Mouse (Mus musculus) midbrain, postnatal 0 days (tissue): ENCODE results near the gene Fut11. TPM values are rescaled to one million over a fixed set of nuclear protein-coding genes. Genes with fewer than 3 reads are reported as not detected.
A peak's percentile ranks its signal among the peaks of the same experiment; 100 is the strongest.
"Not testable (repeated sequence)": the region's sequence is repeated elsewhere in the genome, so short reads cannot be mapped to it uniquely, and the experiment has no call there.

Source experiments
- ATAC-seq: fragments of 200-750 bp; cut with Nextera tagmentation; 2 replicates; pipeline ENCODE4 v1.8.0; 2017; ENCODE audit warnings: moderate number of reproducible peaks, mild to moderate bottlenecking, moderate TSS enrichment, moderate library complexity; ENCODE audit not compliant: low FRiP score
- DNase-seq: peaks from one replicate; pipeline ENCODE4 v3.0.0-alpha.2; 2015; ENCODE audit warnings: low spot score
- H3K27ac ChIP-seq: fragments of 300-500 bp; sonication (generic); 2 replicates; pipeline ENCODE4 v1.5.1; 2014; ENCODE audit warnings: low read depth, mild to moderate bottlenecking, low read length, mixed read lengths
- H3K27me3 ChIP-seq: fragments of 300-500 bp; sonication (generic); 2 replicates; pipeline ENCODE4 v1.6.1; 2014; ENCODE audit warnings: low read length, control low read depth, mixed read lengths; ENCODE audit not compliant: insufficient read depth
- H3K36me3 ChIP-seq: fragments of 300-500 bp; sonication (generic); 2 replicates; pipeline ENCODE4 v1.6.1; 2014; ENCODE audit warnings: low read length, control low read depth, mixed read lengths; ENCODE audit not compliant: insufficient read depth
- H3K4me1 ChIP-seq: fragments of 300-500 bp; sonication (generic); 2 replicates; pipeline ENCODE4 v1.6.1; 2014; ENCODE audit warnings: mild to moderate bottlenecking, control low read depth, antibody characterized with exemption, low read length, mixed read lengths; ENCODE audit not compliant: insufficient read depth
- H3K4me2 ChIP-seq: fragments of 300-500 bp; sonication (generic); 2 replicates; pipeline ENCODE4 v1.6.1; 2014; ENCODE audit warnings: low read depth, mild to moderate bottlenecking, low read length, mixed read lengths; ENCODE audit not compliant: poor library complexity, severe bottlenecking
- H3K4me3 ChIP-seq: fragments of 300-500 bp; sonication (generic); 2 replicates; pipeline ENCODE4 v1.5.1; 2014; ENCODE audit warnings: low read depth, mild to moderate bottlenecking, low read length, moderate library complexity
- H3K9ac ChIP-seq: fragments of 300-500 bp; sonication (generic); replicated peaks from 2 replicates; pipeline ENCODE4 v1.6.1; 2014; ENCODE audit warnings: mild to moderate bottlenecking, low read length, moderate library complexity, mixed read lengths; ENCODE audit not compliant: poor library complexity, severe bottlenecking
- H3K9me3 ChIP-seq: fragments of 300-500 bp; sonication (generic); 2 replicates; pipeline ENCODE4 v1.6.1; 2016; ENCODE audit warnings: low read length, control low read depth
- CTCF ChIP-seq: IDR thresholded peaks from 2 replicates; pipeline ENCODE4 v1.5.1; 2016; ENCODE audit warnings: antibody characterized with exemption, mild to moderate bottlenecking
- WGBS: fragments of 180-500 bp; shearing (Covaris S2); extraction: QIAGEN DNeasy Blood & Tissue Kit; methylation state at CpG from one replicate; pipeline ENCODE4 v1.1.7; 2014; 5-methylcytosine and 5-hydroxymethylcytosine counted together
- polyA plus RNA-seq: library from polyadenylated mRNA; unstranded; fragments of >200 nt; fragmentation: Nextera tagmentation; extraction: Ambion mirVana; gene quantifications from 2 replicates; pipeline ENCODE4 v1.2.1, GENCODE M21; 2015
- total RNA-seq: library from RNA; depleted of rRNA; stranded (reverse); fragments of >200 nt; gene quantifications from 2 replicates; pipeline ENCODE4 v1.2.3, GENCODE M21; 2014

The Fut11 gene
- total and polyA plus RNA-seq, 2 experiments from 2014 or later: 21.0 to 23.7 TPM

DNA sequence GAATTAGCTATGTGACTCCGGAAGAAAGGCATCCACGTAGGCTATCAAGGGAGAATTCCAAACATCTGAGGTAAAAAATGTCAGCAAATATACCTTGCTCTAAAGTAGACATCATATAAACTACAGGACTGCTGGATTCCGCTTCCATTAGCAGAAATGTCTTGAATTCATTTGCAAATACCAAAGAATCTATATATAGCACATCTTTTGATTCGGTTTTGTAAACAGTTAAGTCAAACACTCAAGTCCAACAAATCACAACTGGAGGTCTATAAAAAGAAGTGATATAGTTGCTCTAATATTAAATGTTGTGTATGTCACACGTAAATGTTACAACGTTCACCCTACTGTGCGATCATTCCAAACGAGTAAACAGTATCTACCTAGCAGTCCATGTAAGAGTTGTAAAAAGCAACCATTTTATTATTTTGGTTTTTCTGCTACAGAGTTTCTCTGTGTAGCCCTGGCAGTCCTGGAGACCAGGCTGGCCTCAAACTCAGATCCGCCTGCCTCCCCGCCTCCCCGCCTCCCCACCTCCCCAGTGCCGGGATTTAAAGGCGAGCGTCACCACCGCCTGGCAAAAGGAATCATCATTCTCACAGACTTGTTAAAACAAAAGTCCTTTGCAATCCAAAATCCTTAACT, 7.5 kb downstream of the Fut11 start:
- Histone ChIP-seq H3K4me3 (peak overlapping the region; percentile 66), H3K27ac (peak overlapping the region; percentile 88), H3K4me2 (peak overlapping the region; percentile 64), H3K4me1 (peaks cover 8% of the 10 kb centered on the region; the same call in 1 of the 2 replicates), H3K9me3 (no peaks in the 10 kb centered on the region), H3K9ac (peak overlapping the region; percentile 82), H3K27me3 (no peaks in the 10 kb centered on the region), H3K36me3 (no peaks in the 10 kb centered on the region; the same call in 1 of the 2 replicates)
- WGBS: 17% methylated on average over 13 of the region's 15 CpGs
- DNase-seq: no peak
- ATAC-seq: peak; percentile 15; the same call in 1 of the 2 replicates
- no peak for TF ChIP-seq CTCF

DNA sequence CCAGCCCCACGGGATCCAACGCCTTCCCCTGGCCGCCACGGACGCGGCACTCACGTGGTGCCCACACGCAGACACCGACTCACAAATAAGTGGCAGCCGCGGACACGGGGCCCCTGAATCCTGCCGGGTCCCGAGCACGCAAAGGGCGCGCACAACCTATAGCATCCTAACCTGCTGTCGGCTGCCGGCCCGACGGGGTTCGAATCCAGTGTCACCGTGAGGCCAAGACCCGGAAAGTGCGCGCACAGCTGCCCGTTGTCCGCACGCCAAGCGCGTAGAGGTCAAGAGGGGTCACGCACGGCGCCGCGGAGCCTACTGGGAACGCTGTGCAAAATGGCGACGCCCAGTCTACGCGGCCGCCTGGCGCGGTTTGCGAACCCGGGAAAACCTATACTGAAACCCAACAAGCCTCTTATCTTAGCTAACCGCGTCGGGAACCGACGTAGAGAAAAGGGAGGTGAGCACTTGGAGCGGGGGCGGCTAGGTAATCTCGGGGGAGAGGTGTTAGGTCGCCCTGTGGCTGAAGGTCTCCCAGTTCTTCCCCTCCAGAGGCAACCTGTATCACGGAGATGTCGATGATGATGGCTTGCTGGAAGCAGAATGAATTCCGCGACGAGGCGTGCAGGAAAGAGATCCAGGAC, 8.1 kb downstream of the Fut11 start, which contains the start of gene Chchd1:
Chchd1 (plus strand) TSS at position 266 of the 641 bp plus-strand sequence.
- peak; percentile 76 for ATAC-seq
- Histone ChIP-seq H3K27ac (peak within 1 kb of the TSS; percentile 88), H3K9me3 (no peaks in the 10 kb centered on the region), H3K9ac (peak within 1 kb of the TSS; percentile 82), H3K4me2 (peak within 1 kb of the TSS; percentile 64), H3K27me3 (no peaks in the 10 kb centered on the region), H3K4me1 (peaks cover 8% of the 10 kb centered on the region; the same call in 1 of the 2 replicates), H3K36me3 (no peaks in the 10 kb centered on the region; the same call in 1 of the 2 replicates), H3K4me3 (peak within 1 kb of the TSS; percentile 66)
- DNase-seq: peak; percentile 84
- no peak for TF ChIP-seq CTCF
- WGBS: under 1% methylated on average over 61 of the region's 61 CpGs

DNA sequence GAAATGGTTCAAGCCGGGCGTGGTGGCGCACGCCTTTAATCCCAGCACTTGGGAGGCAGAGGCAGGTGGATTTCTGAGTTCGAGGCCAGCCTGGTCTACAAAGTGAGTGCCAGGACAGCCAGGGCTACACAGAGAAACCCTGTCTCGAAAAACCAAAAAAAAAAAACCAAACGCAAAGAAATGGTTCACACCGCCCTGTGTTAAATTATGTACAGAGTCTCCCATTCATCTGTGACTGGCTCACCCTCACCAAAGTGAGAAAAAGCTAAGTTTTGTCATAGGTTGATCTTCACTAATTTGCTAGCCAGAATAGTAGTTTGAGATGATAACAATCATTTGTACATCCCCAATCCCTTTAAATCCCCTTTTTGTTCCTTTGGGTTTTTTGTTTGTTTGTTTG, 8.7 kb downstream of the Fut11 start:
- not testable (repeated sequence) for H3K4me1 ChIP-seq, ATAC-seq, H3K27me3 ChIP-seq, DNase-seq, H3K9me3 ChIP-seq, H3K36me3 ChIP-seq
- peak overlapping the region; percentile 64 for H3K4me2 ChIP-seq
- peak overlapping the region; percentile 66 for H3K4me3 ChIP-seq
- WGBS: 14% methylated on average over 8 of the region's 8 CpGs
- H3K27ac ChIP-seq: peak overlapping the region; percentile 88
- H3K9ac ChIP-seq: peak overlapping the region; percentile 82

DNA sequence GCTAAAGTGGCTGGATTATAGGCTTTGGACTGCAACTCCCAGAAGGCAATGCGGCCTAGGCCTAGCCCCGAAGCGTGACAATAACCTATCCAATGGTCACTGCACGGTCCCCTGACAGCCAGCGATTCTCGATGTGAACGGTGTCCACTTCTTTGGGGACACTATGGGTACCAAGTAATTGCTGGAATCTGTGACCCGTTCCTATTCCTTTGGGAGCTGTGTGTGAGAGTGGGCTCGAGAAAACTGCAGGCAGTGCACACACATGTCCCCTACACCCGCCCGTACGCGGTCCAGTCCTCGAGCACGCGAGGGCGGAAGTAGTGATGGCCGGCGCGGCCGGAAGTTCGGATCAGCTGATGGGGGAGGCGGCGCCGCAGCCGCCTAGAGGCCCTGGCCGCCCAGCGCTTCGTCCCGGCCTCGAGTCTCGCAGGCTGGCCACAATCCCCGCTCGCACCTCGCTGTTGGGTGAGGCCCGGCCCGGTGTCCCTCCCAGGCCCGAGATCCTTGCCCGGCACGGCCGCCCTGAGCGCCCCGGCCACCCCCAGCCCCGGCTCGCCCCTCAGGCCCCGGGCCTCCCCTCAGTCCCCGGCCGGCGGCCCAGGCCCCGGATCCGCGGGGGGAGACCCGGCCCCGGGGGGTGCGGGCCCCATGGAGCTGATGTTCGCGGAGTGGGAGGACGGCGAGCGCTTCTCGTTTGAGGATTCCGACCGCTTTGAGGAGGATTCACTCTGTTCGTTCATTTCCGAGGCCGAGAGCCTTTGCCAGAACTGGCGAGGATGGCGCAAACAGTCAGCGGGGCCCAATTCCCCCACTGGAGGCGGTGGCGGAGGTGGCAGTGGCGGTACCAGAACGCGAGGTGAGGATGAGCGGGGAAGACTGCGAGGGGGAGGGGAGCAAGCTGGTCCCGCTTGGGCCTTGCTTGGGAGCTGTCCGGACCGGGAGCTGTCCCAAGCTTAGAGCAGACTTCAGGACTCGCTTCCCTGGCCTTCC, 12.7 kb downstream of the Fut11 start, which contains the start of gene Zswim8:
Zswim8 (plus strand) TSS at position 352 of the 990 bp plus-strand sequence.
- Histone ChIP-seq H3K36me3 (peaks cover 15% of the 10 kb centered on the region), H3K9me3 (no peaks in the 10 kb centered on the region), H3K4me2 (peak within 1 kb of the TSS; percentile 73), H3K27me3 (no peaks in the 10 kb centered on the region), H3K4me1 (peaks cover 8% of the 10 kb centered on the region), H3K4me3 (peak within 1 kb of the TSS; percentile 100), H3K9ac (peak within 1 kb of the TSS; percentile 99), H3K27ac (peak within 1 kb of the TSS; percentile 93)
- under 1% methylated on average over 68 of the region's 80 CpGs for WGBS
- ATAC-seq (peak; percentile 94), DNase-seq (peak; percentile 95)
- no peak for TF ChIP-seq CTCF

DNA sequence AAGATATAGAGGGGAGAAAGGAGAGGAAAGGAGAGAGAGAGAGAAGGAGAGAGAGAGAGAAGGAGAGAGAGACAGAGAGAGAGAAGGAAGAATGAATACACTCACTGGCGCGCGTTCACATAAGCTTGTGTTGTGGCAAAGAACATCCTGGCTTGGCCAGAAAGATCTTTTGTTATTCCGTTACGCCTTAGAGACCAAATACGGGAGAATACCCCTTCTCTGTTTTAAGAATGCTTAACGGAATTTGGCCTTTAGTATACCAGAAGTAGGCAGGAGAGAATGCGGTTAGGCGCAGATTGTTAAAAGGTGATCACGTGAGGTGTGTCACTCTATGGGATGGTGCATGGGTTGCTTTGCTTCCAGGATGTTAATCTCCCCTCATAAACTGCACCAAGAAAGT, 13.5 kb downstream of the Fut11 start:
- H3K4me2 ChIP-seq: peak overlapping the region; percentile 73
- WGBS: 5% methylated on average over 10 of the region's 10 CpGs
- peak overlapping the region; percentile 99 for H3K9ac ChIP-seq
- TF ChIP-seq CTCF: no peak
- peaks cover 22% of the 10 kb centered on the region for H3K36me3 ChIP-seq
- no peaks in the 10 kb centered on the region for H3K27me3 ChIP-seq
- peak overlapping the region; percentile 100 for H3K4me3 ChIP-seq
- ATAC-seq (no peak), DNase-seq (no peak)
- peaks cover 8% of the 10 kb centered on the region for H3K4me1 ChIP-seq
- H3K9me3 ChIP-seq: no peaks in the 10 kb centered on the region
- peak overlapping the region; percentile 93 for H3K27ac ChIP-seq
